Mouse (Mus musculus) heart, postnatal 0 days (tissue): ENCODE measurements around the gene Tceanc.

Experiments
- CTCF ChIP-seq: IDR thresholded peaks from 2 replicates; pipeline ENCODE4 v1.5.1; 2016; ENCODE audit warnings: antibody characterized with exemption, control low read depth, low read depth
- EP300 ChIP-seq: IDR thresholded peaks from 2 replicates; pipeline ENCODE4 v1.6.1; 2016; ENCODE audit warnings: antibody characterized with exemption, low read depth

DNA sequence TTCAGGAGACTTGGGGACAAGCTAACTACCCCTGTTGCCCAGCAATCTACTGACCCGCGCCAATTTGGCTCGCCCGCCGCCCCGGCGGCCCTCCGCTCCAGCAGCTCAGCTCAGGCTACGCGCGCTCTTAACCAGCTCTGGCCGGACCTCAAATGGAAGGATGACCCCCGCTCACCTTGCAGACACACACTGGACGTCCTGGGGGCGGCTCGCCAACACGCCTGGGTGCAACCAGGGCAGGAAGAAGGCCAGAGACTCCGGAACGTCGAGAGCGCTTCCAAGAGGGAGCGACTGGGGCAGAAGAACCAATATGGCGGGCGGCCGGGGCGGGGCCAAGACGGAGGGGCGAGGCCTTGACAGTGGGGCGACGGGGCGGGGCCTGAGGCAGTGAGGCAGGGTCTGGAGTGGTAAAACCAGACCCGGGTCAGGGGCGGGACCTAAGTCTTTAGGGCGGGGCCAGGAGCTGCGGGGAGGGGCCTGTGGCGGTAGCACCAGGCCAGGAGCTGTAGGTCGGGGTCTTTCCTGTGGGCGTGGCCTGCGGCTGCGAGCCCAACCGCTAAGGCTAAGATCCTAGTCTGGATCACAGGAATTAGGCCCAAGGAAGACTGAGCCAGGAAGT, 38.9 kb downstream of the Tceanc start, which contains the start of gene Rab9:
- TF ChIP-seq CTCF (no peak), EP300 (no peak)
